Mouse (Mus musculus) gastrocnemius, adult 2 months (tissue): Measurements from ENCODE around the gene Adgrv1. TPM values are rescaled to one million over a fixed set of nuclear protein-coding genes. Genes with fewer than 3 reads are reported as not detected.
"Not testable (repeated sequence)": the region's sequence is repeated elsewhere in the genome, so short reads cannot be mapped to it uniquely, and the experiment has no call there.

Experiments used
- DNase-seq: peaks from one replicate; pipeline ENCODE4 v3.0.0; 2022
- H3K27ac ChIP-seq: fragments of 200-600 bp; 2 replicates; pipeline ENCODE4 v1.8.1; 2022; ENCODE audit warnings: mild to moderate bottlenecking
- H3K4me3 ChIP-seq: fragments of 200-600 bp; 2 replicates; pipeline ENCODE4 v1.8.1; 2022; ENCODE audit warnings: mild to moderate bottlenecking, moderate library complexity
- CTCF ChIP-seq: fragments of 200-600 bp; IDR thresholded peaks from 2 replicates; pipeline ENCODE4 v1.8.1; 2022; ENCODE audit warnings: antibody characterized with exemption, mild to moderate bottlenecking, moderate library complexity
- intact Hi-C: fragments of 180-260 bp; cut with DNase I; formaldehyde crosslinking; loops from one replicate; pipeline ENCODE4 v1.15.1; 2025
- total RNA-seq, 2 experiments: library from RNA; stranded (reverse); gene quantifications; 2 replicates each; pipeline ENCODE4 v1.2.3; 2021

The Adgrv1 gene
- total RNA-seq, 2 experiments from 2014 or later, result not detected

- intact Hi-C loops, result no loop called here
- H3K4me3 ChIP-seq, result no peak overlapping the region
- TF ChIP-seq CTCF, result no peak
- no peak overlapping the region for H3K27ac ChIP-seq
- no peak for DNase-seq
These were observed 350.8 kb downstream of the Adgrv1 start for GRCm38 (mm10) chr13:81282193-81282592.

GRCm38 (mm10) chr13:81280650-81281229 is 352.2 kb downstream of the Adgrv1 start:
- intact Hi-C loops, result no loop called here
- no peak for DNase-seq
- Histone ChIP-seq H3K27ac (no peak overlapping the region), H3K4me3 (no peak overlapping the region)
- TF ChIP-seq CTCF, result no peak

GRCm38 (mm10) chr13:81279351-81279736 is 353.6 kb downstream of the Adgrv1 start:
- no peak for TF ChIP-seq CTCF
- H3K4me3 ChIP-seq, result no peak overlapping the region
- intact Hi-C loops, result no loop called here

GRCm38 (mm10) chr13:81278669-81279350 is 354.1 kb downstream of the Adgrv1 start:
- intact Hi-C loops, result no loop called here
- no peak for DNase-seq
- Histone ChIP-seq H3K27ac (no peak overlapping the region), H3K4me3 (no peak overlapping the region)
- no peak for TF ChIP-seq CTCF

More at GRCm38 (mm10) chr13:81279351-81279736, 353.6 kb downstream of the Adgrv1 start:
- H3K27ac ChIP-seq, result no peak overlapping the region
- no peak for DNase-seq

GRCm38 (mm10) chr13:81273837-81274236 is 359.1 kb downstream of the Adgrv1 start:
- intact Hi-C loops, result no loop called here
- no peak for DNase-seq
- no peak for TF ChIP-seq CTCF
- H3K4me3 ChIP-seq, result no peak overlapping the region
- no peak overlapping the region for H3K27ac ChIP-seq

- H3K4me3 ChIP-seq, result no peak overlapping the region
- no peak for TF ChIP-seq CTCF
- intact Hi-C loops, result no loop called here
- DNase-seq, result no peak
- H3K27ac ChIP-seq, result no peak overlapping the region
These were observed 362.6 kb downstream of the Adgrv1 start for GRCm38 (mm10) chr13:81270396-81270795.

GRCm38 (mm10) chr13:81269056-81269455 is 363.9 kb downstream of the Adgrv1 start:
- no peak for DNase-seq
- no peak overlapping the region for H3K4me3 ChIP-seq

GRCm38 (mm10) chr13:81267489-81267888 is 365.5 kb downstream of the Adgrv1 start:
- H3K4me3 ChIP-seq, intact Hi-C loops, DNase-seq, H3K27ac ChIP-seq: not testable (repeated sequence)

More at GRCm38 (mm10) chr13:81269056-81269455, 363.9 kb downstream of the Adgrv1 start:
- intact Hi-C loops, result no loop called here
- H3K27ac ChIP-seq, result no peak overlapping the region
- TF ChIP-seq CTCF, result no peak

GRCm38 (mm10) chr13:81264465-81264864 is 368.5 kb downstream of the Adgrv1 start:
- TF ChIP-seq CTCF, result no peak
- no peak overlapping the region for H3K4me3 ChIP-seq
- intact Hi-C loops, result no loop called here

GRCm38 (mm10) chr13:81241181-81241580 is 391.8 kb downstream of the Adgrv1 start:
- no peak for DNase-seq
- H3K4me3 ChIP-seq, result no peak overlapping the region
- intact Hi-C loops, result no loop called here
- no peak overlapping the region for H3K27ac ChIP-seq
- no peak for TF ChIP-seq CTCF

More at GRCm38 (mm10) chr13:81264465-81264864, 368.5 kb downstream of the Adgrv1 start:
- DNase-seq, result no peak
- no peak overlapping the region for H3K27ac ChIP-seq

- DNase-seq, result no peak
- no peak for TF ChIP-seq CTCF
- H3K27ac ChIP-seq, result no peak overlapping the region
- intact Hi-C loops, result no loop called here
- no peak overlapping the region for H3K4me3 ChIP-seq
These were observed 393.1 kb downstream of the Adgrv1 start for GRCm38 (mm10) chr13:81239836-81240235.

- H3K27ac ChIP-seq, result no peak overlapping the region
- no peak overlapping the region for H3K4me3 ChIP-seq
- no peak for TF ChIP-seq CTCF
- DNase-seq, result no peak
- intact Hi-C loops, result no loop called here
These were observed 393.5 kb downstream of the Adgrv1 start for GRCm38 (mm10) chr13:81239427-81239826.

GRCm38 (mm10) chr13:81238855-81239254 is 394.1 kb downstream of the Adgrv1 start:
- H3K4me3 ChIP-seq, result no peak overlapping the region
- no peak overlapping the region for H3K27ac ChIP-seq
- no peak for DNase-seq
- intact Hi-C loops, result no loop called here
- TF ChIP-seq CTCF, result no peak

- no peak for DNase-seq
- no peak for TF ChIP-seq CTCF
- Histone ChIP-seq H3K27ac (no peak overlapping the region), H3K4me3 (no peak overlapping the region)
- intact Hi-C loops, result no loop called here
These were observed 395.0 kb downstream of the Adgrv1 start for GRCm38 (mm10) chr13:81237947-81238346.
